ENCODE assay signal across 8 mouse cellular contexts in the genomic region with DNA sequence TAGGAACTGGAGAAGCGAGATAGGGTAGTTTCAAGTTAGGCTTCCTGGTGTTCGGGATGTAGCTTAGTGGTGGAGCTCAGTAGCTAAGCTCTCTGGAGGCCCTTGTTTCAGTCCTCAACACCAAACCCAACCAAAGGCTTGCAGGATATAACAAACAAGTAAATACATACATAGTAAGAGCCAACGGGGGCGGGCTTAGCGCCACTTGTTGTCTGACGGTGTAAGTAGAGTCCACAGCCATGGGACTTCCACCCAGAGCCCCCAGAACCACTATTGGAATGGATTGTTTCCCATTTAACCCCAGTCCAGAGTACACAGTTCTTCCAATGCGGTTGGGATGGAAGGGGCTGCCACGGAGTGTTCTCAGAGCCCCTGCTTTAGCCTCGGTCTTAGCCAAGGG. TPM values are rescaled to one million over a fixed set of nuclear protein-coding genes. Genes with fewer than 3 reads are reported as not detected.
DNase-seq lines count a peak whose midpoint lies in the region; ATAC-seq and TF ChIP-seq lines count a peak whose summit lies in the region.

No protein-coding gene starts in this region.

- WGBS in kidney, embryonic 14.5 days, result 38% methylated on average over 9 of the region's 9 CpGs
- 37% methylated on average over 9 of the region's 9 CpGs for WGBS in embryonic facial prominence, embryonic 12.5 days
- 36% methylated on average over 9 of the region's 9 CpGs for WGBS in hindbrain, postnatal 0 days
- WGBS in midbrain, embryonic 15.5 days, result 41% methylated on average over 9 of the region's 9 CpGs

- H3K4me3 ChIP-seq in kidney, embryonic 14.5 days (ENCODE audit: low read length), result peak overlapping the region; percentile 58
- peak overlapping the region; percentile 89 for H3K4me3 ChIP-seq in embryonic facial prominence, embryonic 12.5 days
- peak overlapping the region; percentile 86 for H3K4me3 ChIP-seq in hindbrain, postnatal 0 days (ENCODE audit: low read length)
- peak overlapping the region; percentile 71 for H3K4me3 ChIP-seq in midbrain, embryonic 15.5 days

- TF ChIP-seq CTCF in hindbrain, postnatal 0 days (IDR thresholded peaks at IDR 0.05; ENCODE audit: low read depth), result no peak

- no peaks in the 10 kb centered on the region for H3K9me3 ChIP-seq in kidney, embryonic 14.5 days (ENCODE audit: control insufficient read depth, low read length)
- no peaks in the 10 kb centered on the region for H3K9me3 ChIP-seq in embryonic facial prominence, embryonic 12.5 days
- no peaks in the 10 kb centered on the region for H3K9me3 ChIP-seq in hindbrain, postnatal 0 days (ENCODE audit: low read length)
- H3K9me3 ChIP-seq in midbrain, embryonic 15.5 days, result no peaks in the 10 kb centered on the region

- H3K4me1 ChIP-seq in kidney, embryonic 14.5 days (ENCODE audit: control insufficient read depth, insufficient read depth, low read length), result peaks cover 26% of the 10 kb centered on the region
- H3K4me1 ChIP-seq in embryonic facial prominence, embryonic 12.5 days, result peaks cover 28% of the 10 kb centered on the region
- peaks cover 20% of the 10 kb centered on the region for H3K4me1 ChIP-seq in hindbrain, postnatal 0 days (ENCODE audit: insufficient read depth, low read length)
- peaks cover 30% of the 10 kb centered on the region for H3K4me1 ChIP-seq in midbrain, embryonic 15.5 days

- no peak overlapping the region for H3K9ac ChIP-seq in kidney, embryonic 14.5 days (ENCODE audit: low read depth, low read length)
- H3K9ac ChIP-seq in embryonic facial prominence, embryonic 12.5 days, result no peak overlapping the region
- peak overlapping the region; percentile 79; the same call in 1 of the 2 replicates for H3K9ac ChIP-seq in hindbrain, postnatal 0 days (replicated peaks; ENCODE audit: low read length)
- 0 out of 2 replicates have a peak overlapping the region, but pooled peaks have one; percentile 80 for H3K9ac ChIP-seq in midbrain, embryonic 15.5 days

- no peak overlapping the region for H3K27ac ChIP-seq in kidney, embryonic 14.5 days (ENCODE audit: low read depth, low read length)
- no peak overlapping the region for H3K27ac ChIP-seq in embryonic facial prominence, embryonic 12.5 days
- no peak overlapping the region for H3K27ac ChIP-seq in hindbrain, postnatal 0 days
- no peak overlapping the region; the same call in 1 of the 2 replicates for H3K27ac ChIP-seq in midbrain, embryonic 15.5 days

- peaks cover 15% of the 10 kb centered on the region for H3K36me3 ChIP-seq in kidney, embryonic 14.5 days (ENCODE audit: control insufficient read depth, insufficient read depth, low read length)
- H3K36me3 ChIP-seq in embryonic facial prominence, embryonic 12.5 days, result peaks cover 19% of the 10 kb centered on the region
- peaks cover 2% of the 10 kb centered on the region; the same call in 1 of the 2 replicates for H3K36me3 ChIP-seq in hindbrain, postnatal 0 days (ENCODE audit: insufficient read depth, low read length)
- 0 out of 2 replicates have a peak, but pooled peaks cover 6% of the 10 kb centered on the region for H3K36me3 ChIP-seq in midbrain, embryonic 15.5 days (replicated peaks)

- no peaks in the 10 kb centered on the region; the same call in 1 of the 2 replicates for H3K27me3 ChIP-seq in kidney, embryonic 14.5 days (ENCODE audit: control insufficient read depth, insufficient read depth, low read length)
- H3K27me3 ChIP-seq in embryonic facial prominence, embryonic 12.5 days, result no peaks in the 10 kb centered on the region
- no peaks in the 10 kb centered on the region for H3K27me3 ChIP-seq in hindbrain, postnatal 0 days (ENCODE audit: insufficient read depth, low read length)
- H3K27me3 ChIP-seq in midbrain, embryonic 15.5 days (replicated peaks), result no peaks in the 10 kb centered on the region

- no peak for ATAC-seq in kidney, embryonic 14.5 days (ENCODE audit: low FRiP score, low TSS enrichment)
- ATAC-seq in embryonic facial prominence, embryonic 12.5 days (ENCODE audit: insufficient number of reproducible peaks, insufficient read depth, low FRiP score, low TSS enrichment), result no peak
- ATAC-seq in hindbrain, postnatal 0 days, result no peak
- no peak for ATAC-seq in midbrain, embryonic 15.5 days (replicated peaks)
- no peak for ATAC-seq in frontal cortex, adult (ENCODE audit: low TSS enrichment)

- peak overlapping the region; percentile 93 for H3K4me2 ChIP-seq in kidney, embryonic 14.5 days (replicated peaks; ENCODE audit: low read depth, low read length)
- peak overlapping the region; percentile 66 for H3K4me2 ChIP-seq in embryonic facial prominence, embryonic 12.5 days (replicated peaks)
- H3K4me2 ChIP-seq in hindbrain, postnatal 0 days (ENCODE audit: low read depth, low read length), result peak overlapping the region; percentile 69
- peak overlapping the region; percentile 87 for H3K4me2 ChIP-seq in midbrain, embryonic 15.5 days

- no peak for DNase-seq in kidney, postnatal 36 days
- DNase-seq in hindbrain, postnatal 0 days (ENCODE audit: low spot score), result no peak
- DNase-seq in right cerebral cortex, adult 2 months (ENCODE audit: low spot score in 2 of 2), result no peak
- DNase-seq in layer of hippocampus, postnatal 25 days (ENCODE audit: extremely low spot score in 1 of 2, low spot score in 1 of 2), result no peak

RNA-seq across cellular contexts. Expression of gene Pdlim7, which starts 0.4 kb away (rescaled TPM):
- 136 and 141 TPM in 2 replicates for polyA plus RNA-seq in kidney, embryonic 14.5 days (2014; fragmentation: Nextera tagmentation; extraction: Ambion mirVana)
- 172 and 182 TPM in 2 replicates for polyA plus RNA-seq in embryonic facial prominence, embryonic 12.5 days (2016; fragmentation: Nextera tagmentation; extraction: Ambion mirVana)
- total RNA-seq in hindbrain, postnatal 0 days (2014; rRNA removed), result 43.4 and 49.9 TPM in 2 replicates
- 133 TPM in 2 replicates for polyA plus RNA-seq in hindbrain, postnatal 0 days (2015; fragmentation: Nextera tagmentation; extraction: Ambion mirVana)
- polyA plus RNA-seq in midbrain, embryonic 15.5 days (2015; fragmentation: Nextera tagmentation; extraction: Ambion mirVana), result 167 and 171 TPM in 2 replicates
- total RNA-seq in layer of hippocampus, postnatal 25 days (2021), result 10 to 100 TPM; 86.6 to 97.7 TPM

RNA-seq across cellular contexts. Expression of gene Dok3, which starts 15.3 kb away (rescaled TPM):
- 1.9 and 2.2 TPM in 2 replicates for polyA plus RNA-seq in kidney, embryonic 14.5 days (2014; fragmentation: Nextera tagmentation; extraction: Ambion mirVana)
- polyA plus RNA-seq in embryonic facial prominence, embryonic 12.5 days (2016; fragmentation: Nextera tagmentation; extraction: Ambion mirVana), result 2.5 and 3.0 TPM in 2 replicates
- total RNA-seq in hindbrain, postnatal 0 days (2014; rRNA removed), result 4.7 and 5.2 TPM in 2 replicates
- polyA plus RNA-seq in hindbrain, postnatal 0 days (2015; fragmentation: Nextera tagmentation; extraction: Ambion mirVana), result 1.1 and 1.6 TPM in 2 replicates
- 5.6 and 6.4 TPM in 2 replicates for polyA plus RNA-seq in midbrain, embryonic 15.5 days (2015; fragmentation: Nextera tagmentation; extraction: Ambion mirVana)
- total RNA-seq in layer of hippocampus, postnatal 25 days (2021), result 1 to 10 TPM; 9.6 to 9.7 TPM

RNA-seq across cellular contexts. Expression of gene Ddx41, which starts 22.6 kb away (rescaled TPM):
- polyA plus RNA-seq in kidney, embryonic 14.5 days (2014; fragmentation: Nextera tagmentation; extraction: Ambion mirVana), result 94.1 and 94.7 TPM in 2 replicates
- 78.5 and 80.3 TPM in 2 replicates for polyA plus RNA-seq in embryonic facial prominence, embryonic 12.5 days (2016; fragmentation: Nextera tagmentation; extraction: Ambion mirVana)
- total RNA-seq in hindbrain, postnatal 0 days (2014; rRNA removed), result 48.6 and 53.4 TPM in 2 replicates
- polyA plus RNA-seq in hindbrain, postnatal 0 days (2015; fragmentation: Nextera tagmentation; extraction: Ambion mirVana), result 44.4 and 47.2 TPM in 2 replicates
- polyA plus RNA-seq in midbrain, embryonic 15.5 days (2015; fragmentation: Nextera tagmentation; extraction: Ambion mirVana), result 61.2 and 63.6 TPM in 2 replicates
- 10 to 100 TPM; 50.7 to 57.2 TPM for total RNA-seq in layer of hippocampus, postnatal 25 days (2021)

RNA-seq across cellular contexts. Expression of gene Dbn1, which starts 25.9 kb away (rescaled TPM):
- 118 and 164 TPM in 2 replicates for polyA plus RNA-seq in kidney, embryonic 14.5 days (2014; fragmentation: Nextera tagmentation; extraction: Ambion mirVana)
- 383 and 387 TPM in 2 replicates for polyA plus RNA-seq in embryonic facial prominence, embryonic 12.5 days (2016; fragmentation: Nextera tagmentation; extraction: Ambion mirVana)
- 442 and 446 TPM in 2 replicates for total RNA-seq in hindbrain, postnatal 0 days (2014; rRNA removed)
- polyA plus RNA-seq in hindbrain, postnatal 0 days (2015; fragmentation: Nextera tagmentation; extraction: Ambion mirVana), result 369 and 371 TPM in 2 replicates
- 622 and 645 TPM in 2 replicates for polyA plus RNA-seq in midbrain, embryonic 15.5 days (2015; fragmentation: Nextera tagmentation; extraction: Ambion mirVana)
- total RNA-seq in layer of hippocampus, postnatal 25 days (2021), result 100 to 1,000 TPM; 356 to 398 TPM

RNA-seq across cellular contexts. Expression of gene Prr7, which starts 49.8 kb away (rescaled TPM):
- 0.77 and 3.4 TPM in 2 replicates for polyA plus RNA-seq in kidney, embryonic 14.5 days (2014; fragmentation: Nextera tagmentation; extraction: Ambion mirVana)
- polyA plus RNA-seq in embryonic facial prominence, embryonic 12.5 days (2016; fragmentation: Nextera tagmentation; extraction: Ambion mirVana), result 1.1 and 1.3 TPM in 2 replicates
- total RNA-seq in hindbrain, postnatal 0 days (2014; rRNA removed), result 106 and 119 TPM in 2 replicates
- 4.6 and 4.9 TPM in 2 replicates for polyA plus RNA-seq in hindbrain, postnatal 0 days (2015; fragmentation: Nextera tagmentation; extraction: Ambion mirVana)
- 5.5 and 5.7 TPM in 2 replicates for polyA plus RNA-seq in midbrain, embryonic 15.5 days (2015; fragmentation: Nextera tagmentation; extraction: Ambion mirVana)
- 10 to 100 TPM; 96.9 to 97.3 TPM for total RNA-seq in layer of hippocampus, postnatal 25 days (2021)

Comparison
In these comparisons a context has a peak if more than half of its experiments do, and no peak if none do; other contexts are left out.
1. H3K9ac ChIP-seq: peak in hindbrain, postnatal 0 days (single experiment) and midbrain, embryonic 15.5 days (single experiment); none in kidney, embryonic 14.5 days (single experiment) and embryonic facial prominence, embryonic 12.5 days (single experiment).
2. Peak in every context shown above with its lines, with median percentiles within 50 percentile points of each other: H3K4me2 ChIP-seq and H3K4me3 ChIP-seq.